Mouse (Mus musculus): Measurements from ENCODE around the gene Ap4s1. TPM values are rescaled to one million over a fixed set of nuclear protein-coding genes. Genes with fewer than 3 reads are reported as not detected.

Gene Ap4s1
- polyA plus RNA-seq, 1 experiment from 2014 or later, result 39.4 TPM

GRCm38 (mm10) chr12:51699623-51700393 lies 9.0 kb downstream of the Ap4s1 start:
- WGBS, result 63% methylated on average over 8 of the region's 8 CpGs
- no peak for ATAC-seq
- H3K9ac ChIP-seq (replicated peaks; ENCODE audit: low read depth, low read length), result no peak overlapping the region

GRCm38 (mm10) chr12:51701723-51702122 lies 10.9 kb downstream of the Ap4s1 start:
- H3K27me3 ChIP-seq (replicated peaks; ENCODE audit: control insufficient read depth, insufficient read depth, low read length), result no peaks in the 10 kb centered on the region
- no peak overlapping the region for H3K4me2 ChIP-seq (ENCODE audit: low read length)
- H3K9ac ChIP-seq (replicated peaks; ENCODE audit: low read depth, low read length), result no peak overlapping the region
- ATAC-seq, result no peak
- H3K36me3 ChIP-seq (ENCODE audit: control insufficient read depth, insufficient read depth), result no peaks in the 10 kb centered on the region
- no peak overlapping the region for H3K27ac ChIP-seq (ENCODE audit: low read length)
- no peaks in the 10 kb centered on the region for H3K9me3 ChIP-seq (ENCODE audit: control insufficient read depth, low read length)
- H3K4me3 ChIP-seq (replicated peaks; ENCODE audit: low read length), result no peak overlapping the region
- no peaks in the 10 kb centered on the region for H3K4me1 ChIP-seq (replicated peaks; ENCODE audit: control insufficient read depth, insufficient read depth, low read length)

More at GRCm38 (mm10) chr12:51699623-51700393, 9.0 kb downstream of the Ap4s1 start:
- Histone ChIP-seq H3K4me2 (ENCODE audit: low read length) (no peak overlapping the region), H3K27me3 (replicated peaks; ENCODE audit: control insufficient read depth, insufficient read depth, low read length) (no peaks in the 10 kb centered on the region), H3K4me1 (replicated peaks; ENCODE audit: control insufficient read depth, insufficient read depth, low read length) (no peaks in the 10 kb centered on the region), H3K36me3 (ENCODE audit: control insufficient read depth, insufficient read depth) (no peaks in the 10 kb centered on the region), H3K4me3 (replicated peaks; ENCODE audit: low read length) (no peak overlapping the region), H3K9me3 (ENCODE audit: control insufficient read depth, low read length) (no peaks in the 10 kb centered on the region), H3K27ac (ENCODE audit: low read length) (no peak overlapping the region)

GRCm38 (mm10) chr12:51703859-51704258 lies 13.0 kb downstream of the Ap4s1 start:
- H3K36me3 ChIP-seq (ENCODE audit: control insufficient read depth, insufficient read depth), result no peaks in the 10 kb centered on the region
- no peaks in the 10 kb centered on the region for H3K9me3 ChIP-seq (ENCODE audit: control insufficient read depth, low read length)
- H3K27ac ChIP-seq (ENCODE audit: low read length), result no peak overlapping the region
- WGBS, result 25% methylated on average over 1 of the region's 1 CpGs
- H3K4me3 ChIP-seq (replicated peaks; ENCODE audit: low read length), result no peak overlapping the region
- H3K27me3 ChIP-seq (replicated peaks; ENCODE audit: control insufficient read depth, insufficient read depth, low read length), result no peaks in the 10 kb centered on the region
- no peaks in the 10 kb centered on the region for H3K4me1 ChIP-seq (replicated peaks; ENCODE audit: control insufficient read depth, insufficient read depth, low read length)
- no peak overlapping the region for H3K4me2 ChIP-seq (ENCODE audit: low read length)
- no peak overlapping the region for H3K9ac ChIP-seq (replicated peaks; ENCODE audit: low read depth, low read length)
- no peak for ATAC-seq

- ATAC-seq, result no peak
- H3K4me1 ChIP-seq (replicated peaks; ENCODE audit: control insufficient read depth, insufficient read depth, low read length), result no peaks in the 10 kb centered on the region
- H3K27ac ChIP-seq (ENCODE audit: low read length), result no peak overlapping the region
- H3K4me2 ChIP-seq (ENCODE audit: low read length), result no peak overlapping the region
- no peaks in the 10 kb centered on the region for H3K27me3 ChIP-seq (replicated peaks; ENCODE audit: control insufficient read depth, insufficient read depth, low read length)
- H3K9ac ChIP-seq (replicated peaks; ENCODE audit: low read depth, low read length), result no peak overlapping the region
- WGBS, result 72% methylated on average over 7 of the region's 7 CpGs
- H3K9me3 ChIP-seq (ENCODE audit: control insufficient read depth, low read length), result no peaks in the 10 kb centered on the region
- H3K36me3 ChIP-seq (ENCODE audit: control insufficient read depth, insufficient read depth), result no peaks in the 10 kb centered on the region
- H3K4me3 ChIP-seq (replicated peaks; ENCODE audit: low read length), result no peak overlapping the region
These were observed 13.7 kb downstream of the Ap4s1 start for GRCm38 (mm10) chr12:51704572-51704971.

GRCm38 (mm10) chr12:51705778-51706177 lies 14.9 kb downstream of the Ap4s1 start:
- no peak overlapping the region for H3K4me2 ChIP-seq (ENCODE audit: low read length)
- no peak overlapping the region for H3K4me3 ChIP-seq (replicated peaks; ENCODE audit: low read length)
- WGBS, result 84% methylated on average over 12 of the region's 12 CpGs
- ATAC-seq, result no peak
- H3K27me3 ChIP-seq (replicated peaks; ENCODE audit: control insufficient read depth, insufficient read depth, low read length), result no peaks in the 10 kb centered on the region
- H3K27ac ChIP-seq (ENCODE audit: low read length), result no peak overlapping the region
- no peak overlapping the region for H3K9ac ChIP-seq (replicated peaks; ENCODE audit: low read depth, low read length)
- H3K36me3 ChIP-seq (ENCODE audit: control insufficient read depth, insufficient read depth), result no peaks in the 10 kb centered on the region
- no peaks in the 10 kb centered on the region for H3K4me1 ChIP-seq (replicated peaks; ENCODE audit: control insufficient read depth, insufficient read depth, low read length)
- no peaks in the 10 kb centered on the region for H3K9me3 ChIP-seq (ENCODE audit: control insufficient read depth, low read length)

- Histone ChIP-seq H3K4me3 (replicated peaks; ENCODE audit: low read length) (no peak overlapping the region), H3K27me3 (replicated peaks; ENCODE audit: control insufficient read depth, insufficient read depth, low read length) (no peaks in the 10 kb centered on the region), H3K4me2 (ENCODE audit: low read length) (no peak overlapping the region), H3K4me1 (replicated peaks; ENCODE audit: control insufficient read depth, insufficient read depth, low read length) (no peaks in the 10 kb centered on the region), H3K27ac (ENCODE audit: low read length) (no peak overlapping the region), H3K9me3 (ENCODE audit: control insufficient read depth, low read length) (no peaks in the 10 kb centered on the region), H3K36me3 (ENCODE audit: control insufficient read depth, insufficient read depth) (no peaks in the 10 kb centered on the region), H3K9ac (replicated peaks; ENCODE audit: low read depth, low read length) (no peak overlapping the region)
- no peak for ATAC-seq
- 87% methylated on average over 5 of the region's 5 CpGs for WGBS
These were observed 15.9 kb downstream of the Ap4s1 start for GRCm38 (mm10) chr12:51706673-51707235.

- no peaks in the 10 kb centered on the region for H3K4me1 ChIP-seq (replicated peaks; ENCODE audit: control insufficient read depth, insufficient read depth, low read length)
- no peaks in the 10 kb centered on the region for H3K9me3 ChIP-seq (ENCODE audit: control insufficient read depth, low read length)
- 63% methylated on average over 14 of the region's 14 CpGs for WGBS
- no peaks in the 10 kb centered on the region for H3K36me3 ChIP-seq (ENCODE audit: control insufficient read depth, insufficient read depth)
- H3K4me3 ChIP-seq (replicated peaks; ENCODE audit: low read length), result no peak overlapping the region
- no peak overlapping the region for H3K4me2 ChIP-seq (ENCODE audit: low read length)
- H3K27ac ChIP-seq (ENCODE audit: low read length), result no peak overlapping the region
- H3K27me3 ChIP-seq (replicated peaks; ENCODE audit: control insufficient read depth, insufficient read depth, low read length), result no peaks in the 10 kb centered on the region
- H3K9ac ChIP-seq (replicated peaks; ENCODE audit: low read depth, low read length), result no peak overlapping the region
- ATAC-seq, result no peak
These were observed 18.3 kb downstream of the Ap4s1 start for GRCm38 (mm10) chr12:51708941-51709686.

GRCm38 (mm10) chr12:51709741-51710140 lies 18.9 kb downstream of the Ap4s1 start:
- ATAC-seq, result no peak
- no peaks in the 10 kb centered on the region for H3K36me3 ChIP-seq (ENCODE audit: control insufficient read depth, insufficient read depth)
- H3K9me3 ChIP-seq (ENCODE audit: control insufficient read depth, low read length), result no peaks in the 10 kb centered on the region
- no peak overlapping the region for H3K4me2 ChIP-seq (ENCODE audit: low read length)
- H3K9ac ChIP-seq (replicated peaks; ENCODE audit: low read depth, low read length), result no peak overlapping the region
- H3K27me3 ChIP-seq (replicated peaks; ENCODE audit: control insufficient read depth, insufficient read depth, low read length), result no peaks in the 10 kb centered on the region
- H3K4me1 ChIP-seq (replicated peaks; ENCODE audit: control insufficient read depth, insufficient read depth, low read length), result no peaks in the 10 kb centered on the region
- no peak overlapping the region for H3K4me3 ChIP-seq (replicated peaks; ENCODE audit: low read length)
- no peak overlapping the region for H3K27ac ChIP-seq (ENCODE audit: low read length)
- WGBS, result 73% methylated on average over 3 of the region's 3 CpGs

GRCm38 (mm10) chr12:51710154-51710553 lies 19.3 kb downstream of the Ap4s1 start:
- WGBS, result 80% methylated on average over 5 of the region's 5 CpGs
- no peaks in the 10 kb centered on the region for H3K36me3 ChIP-seq (ENCODE audit: control insufficient read depth, insufficient read depth)
- no peak overlapping the region for H3K4me3 ChIP-seq (replicated peaks; ENCODE audit: low read length)
- no peak for ATAC-seq
- no peak overlapping the region for H3K9ac ChIP-seq (replicated peaks; ENCODE audit: low read depth, low read length)
- no peaks in the 10 kb centered on the region for H3K9me3 ChIP-seq (ENCODE audit: control insufficient read depth, low read length)
- H3K4me1 ChIP-seq (replicated peaks; ENCODE audit: control insufficient read depth, insufficient read depth, low read length), result no peaks in the 10 kb centered on the region
- no peak overlapping the region for H3K4me2 ChIP-seq (ENCODE audit: low read length)
- H3K27ac ChIP-seq (ENCODE audit: low read length), result no peak overlapping the region
- no peaks in the 10 kb centered on the region for H3K27me3 ChIP-seq (replicated peaks; ENCODE audit: control insufficient read depth, insufficient read depth, low read length)
